Mouse (Mus musculus) spleen, adult 2 months (tissue): Measurements from ENCODE around the gene Socs3.

Experiments
- CTCF ChIP-seq: fragments of 200-500 bp; IDR thresholded peaks from 2 replicates; pipeline ENCODE4 v1.5.1; 2011; ENCODE audit warnings: mild to moderate bottlenecking, inconsistent platforms; ENCODE audit not compliant: insufficient read depth, insufficient read length, insufficient replicate concordance; ENCODE audit errors: extremely low read depth
- POLR2A ChIP-seq: fragments of 200-500 bp; IDR thresholded peaks from 2 replicates; pipeline ENCODE4 v1.6.1; 2011; ENCODE audit warnings: low read depth, low read length, inconsistent platforms

DNA sequence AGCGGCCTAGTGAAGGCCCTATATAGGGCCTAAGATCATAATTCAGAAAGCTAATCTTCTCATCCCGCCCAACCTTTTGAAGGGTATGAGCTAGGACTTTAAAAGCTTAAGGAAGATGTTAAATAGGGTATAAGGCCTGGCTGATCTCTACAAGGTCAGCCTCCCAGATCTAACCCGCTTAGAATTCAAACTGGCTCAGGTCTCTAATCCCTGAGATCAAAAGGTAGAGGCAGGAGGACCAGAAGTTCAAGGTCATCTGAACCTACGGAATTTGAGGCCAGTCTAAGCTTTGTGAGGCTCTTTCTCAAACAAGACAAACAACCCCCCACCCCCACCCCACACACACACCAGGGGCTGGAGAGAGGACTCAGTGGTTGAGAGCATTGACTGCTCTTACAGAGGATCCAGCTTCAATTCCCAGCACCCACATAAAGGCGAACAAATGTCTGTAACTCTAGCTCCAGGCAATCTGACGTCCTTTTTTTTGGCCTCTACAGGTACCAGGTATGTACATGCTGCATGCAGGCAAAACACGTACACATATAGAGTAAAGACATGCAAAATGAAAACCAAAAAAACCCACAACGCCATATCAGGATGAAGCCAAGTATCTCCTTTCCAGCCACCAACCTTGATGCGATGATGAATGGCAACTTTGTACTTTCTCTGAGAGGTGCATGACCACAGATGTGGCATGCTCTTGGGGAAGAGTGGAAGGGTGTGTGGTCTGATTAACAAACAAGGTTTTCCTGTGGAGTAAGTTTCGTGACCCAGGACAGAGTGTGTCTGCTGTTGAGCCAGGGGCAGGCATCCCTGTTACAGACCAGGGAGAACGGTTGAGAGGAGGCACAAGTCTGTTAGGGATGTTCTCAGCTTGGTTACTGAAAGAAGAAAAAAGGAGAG, 3.1 kb upstream of the Socs3 start:
- TF ChIP-seq CTCF = no peak
- TF ChIP-seq POLR2A = no peak
